Mouse (Mus musculus): ENCODE measurements around the gene Zfp512b.

DNA sequence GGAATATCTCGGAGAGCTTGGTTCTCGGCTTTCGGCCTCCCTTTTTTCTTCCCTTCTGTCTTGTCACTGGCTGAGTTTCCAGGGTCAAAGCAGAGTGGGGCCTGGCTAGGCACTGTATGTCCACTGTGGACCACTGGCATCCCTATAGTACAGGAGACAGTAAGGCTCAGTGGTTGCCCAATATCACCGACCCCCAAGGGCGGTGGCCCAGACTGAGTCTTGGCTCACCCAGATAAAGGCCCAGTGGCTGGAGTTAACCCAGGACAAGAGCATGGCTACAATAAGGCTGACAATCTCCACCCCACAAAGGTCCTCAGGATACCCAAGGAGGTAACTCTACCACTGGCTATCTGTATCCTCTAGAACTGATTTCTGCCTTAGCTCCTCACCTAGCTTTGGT lies 2.1 kb downstream of the Zfp512b start:
- no peak for TF ChIP-seq POLR2A (IDR thresholded peaks at IDR 0.05; ENCODE audit: extremely low read depth, insufficient read depth, low read length)
- TF ChIP-seq CTCF (IDR thresholded peaks at IDR 0.05; ENCODE audit: low read depth, low read length) = no peak
